Mouse (Mus musculus) forebrain, embryonic 10.5 days (tissue): ENCODE measurements at regions not wholly inside any gene's neighbourhood (a gene's known extent, or its start where the extent isn't known, plus 50 kb on each side); places are given as distances from the start of the nearest gene placed in this dataset.

Experiments
- DNase-seq: peaks from one replicate; pipeline ENCODE4 v3.0.0-alpha.2; 2017; ENCODE audit warnings: low spot score; ENCODE audit errors: extremely low spot score
- H3K27ac ChIP-seq: fragments of 300-500 bp; sonication (generic); 2 replicates; pipeline ENCODE4 v1.5.1; 2016; ENCODE audit warnings: mild to moderate bottlenecking
- H3K27me3 ChIP-seq: fragments of 300-500 bp; sonication (generic); 2 replicates; pipeline ENCODE4 v1.6.1; 2016; ENCODE audit warnings: mild to moderate bottlenecking; ENCODE audit not compliant: poor library complexity, severe bottlenecking
- H3K36me3 ChIP-seq: fragments of 300-500 bp; sonication (generic); replicated peaks from 2 replicates; pipeline ENCODE4 v1.6.1; 2016; ENCODE audit warnings: mild to moderate bottlenecking, moderate library complexity
- H3K4me1 ChIP-seq: fragments of 300-500 bp; sonication (generic); 2 replicates; pipeline ENCODE4 v1.6.1; 2016
- H3K4me3 ChIP-seq: fragments of 300-500 bp; sonication (generic); 2 replicates; pipeline ENCODE4 v1.5.1; 2016; ENCODE audit warnings: mild to moderate bottlenecking, moderate library complexity
- H3K9me3 ChIP-seq: fragments of 300-500 bp; sonication (generic); 2 replicates; pipeline ENCODE4 v1.6.1; 2016; ENCODE audit warnings: mild to moderate bottlenecking, moderate library complexity
- WGBS: fragments of 180-500 bp; shearing (Covaris S2); methylation state at CpG from one replicate; pipeline ENCODE4 v1.1.7; 2016; 5-methylcytosine and 5-hydroxymethylcytosine counted together

DNA sequence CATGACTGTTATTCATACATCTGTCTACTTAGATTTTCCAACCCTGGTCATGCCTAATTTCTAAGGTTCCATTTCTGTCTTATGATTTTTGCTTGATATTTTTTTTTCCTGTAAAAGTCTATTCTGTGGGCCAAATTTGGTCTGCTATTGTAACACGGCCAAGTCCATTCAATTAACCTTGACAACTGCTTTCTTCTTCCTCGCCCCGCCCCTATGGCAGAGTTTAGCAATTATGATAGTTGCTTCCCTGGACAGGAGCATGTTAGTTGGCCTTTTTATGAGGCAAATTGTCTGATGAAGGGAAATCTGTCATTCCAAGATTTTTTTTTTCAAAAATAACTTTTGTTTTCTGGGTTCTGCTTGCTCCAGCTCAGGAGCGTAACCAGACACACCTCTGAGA is 160.7 kb upstream of the Fst start:
- H3K4me1 ChIP-seq: no peaks in the 10 kb centered on the region
- H3K9me3 ChIP-seq: no peaks in the 10 kb centered on the region
- no peak for DNase-seq
- WGBS: 92% methylated on average over 4 of the region's 4 CpGs
- H3K27ac ChIP-seq: no peak overlapping the region
- H3K36me3 ChIP-seq: no peaks in the 10 kb centered on the region
- H3K4me3 ChIP-seq: no peak overlapping the region
- no peaks in the 10 kb centered on the region for H3K27me3 ChIP-seq

DNA sequence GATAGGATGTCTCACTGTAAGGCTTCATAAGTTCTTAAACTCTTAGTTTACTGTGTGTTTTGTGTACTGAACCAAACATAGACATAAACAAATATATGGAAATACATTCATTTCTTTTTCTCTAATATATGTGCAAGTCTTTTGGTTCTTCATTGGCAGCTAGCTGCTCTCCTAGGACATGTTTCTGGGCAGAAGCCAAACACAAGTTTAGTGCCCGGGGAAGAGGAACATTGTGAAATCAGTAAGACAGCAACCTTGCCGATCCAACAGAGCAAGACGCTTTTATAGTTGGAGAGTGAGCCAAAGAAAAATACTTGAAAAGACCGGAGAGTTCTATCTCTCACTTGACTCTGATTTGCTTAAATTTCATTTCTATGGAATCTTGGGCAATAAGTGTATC is 178.0 kb upstream of the Fst start:
- H3K9me3 ChIP-seq: no peaks in the 10 kb centered on the region
- 91% methylated on average over 4 of the region's 4 CpGs for WGBS
- H3K4me3 ChIP-seq: no peak overlapping the region
- H3K27me3 ChIP-seq: no peaks in the 10 kb centered on the region
- no peaks in the 10 kb centered on the region for H3K36me3 ChIP-seq
- H3K27ac ChIP-seq: no peak overlapping the region
- no peaks in the 10 kb centered on the region for H3K4me1 ChIP-seq
- no peak for DNase-seq

DNA sequence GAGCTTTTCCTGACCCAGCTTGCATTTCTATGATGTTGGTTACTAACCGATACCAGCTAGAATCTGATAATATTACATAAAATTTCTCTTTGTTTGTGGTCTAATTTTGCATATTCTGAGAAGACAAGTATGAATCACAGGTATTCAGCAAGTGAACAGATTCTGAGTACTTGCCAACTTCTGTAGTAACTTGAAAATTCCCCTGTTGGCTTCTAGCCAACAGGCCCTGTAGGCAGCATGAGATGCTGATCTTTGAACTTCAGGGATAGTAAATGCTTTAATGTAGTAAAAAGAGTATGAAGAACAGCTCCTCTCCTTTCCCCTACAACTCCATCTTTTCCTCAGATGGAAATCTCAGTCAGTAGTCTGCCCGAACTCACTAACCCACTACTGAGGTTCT is 178.5 kb upstream of the Mocs2 start:
- DNase-seq: no peak
- Histone ChIP-seq H3K27me3 (no peaks in the 10 kb centered on the region), H3K36me3 (no peaks in the 10 kb centered on the region), H3K27ac (no peak overlapping the region), H3K4me3 (no peak overlapping the region), H3K9me3 (no peaks in the 10 kb centered on the region), H3K4me1 (0 out of 2 replicates have a peak, but pooled peaks cover 6% of the 10 kb centered on the region)
- WGBS: 96% methylated on average over 2 of the region's 2 CpGs

DNA sequence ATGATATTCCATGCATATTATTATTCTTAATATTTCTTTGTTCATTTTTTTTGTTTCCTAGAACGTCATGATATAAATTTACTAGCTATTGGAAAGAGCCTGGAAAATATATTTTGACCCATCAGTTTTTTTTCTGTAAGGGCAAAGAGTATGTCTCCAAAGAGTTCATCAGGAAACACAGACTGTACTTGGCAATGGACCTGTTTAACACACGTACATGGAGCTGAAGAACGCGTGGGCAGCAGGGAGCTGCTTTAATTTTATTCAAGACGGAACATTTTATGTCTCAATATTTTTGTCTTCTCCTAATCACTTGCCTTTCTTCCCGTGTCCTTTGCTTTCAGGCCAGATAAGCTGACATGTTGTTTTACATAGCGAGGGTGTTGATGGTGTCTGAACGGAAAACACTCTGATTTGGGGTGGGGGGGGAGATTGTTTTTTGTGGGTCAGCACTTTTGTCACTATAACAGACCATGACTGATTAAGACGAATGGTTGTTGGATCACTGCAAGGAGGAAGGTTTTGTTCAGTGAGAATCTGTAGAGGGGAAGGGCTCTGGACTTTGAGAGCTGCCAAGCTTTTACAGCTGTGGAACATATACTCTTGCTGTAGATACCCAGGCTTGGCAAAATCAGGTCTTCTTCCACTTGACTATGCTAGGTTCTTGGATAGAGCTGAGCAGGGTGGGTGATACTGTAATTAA is 176.2 kb upstream of the Mocs2 start:
- H3K27ac ChIP-seq: no peak overlapping the region
- 89% methylated on average over 9 of the region's 9 CpGs for WGBS
- no peak for DNase-seq
- H3K4me3 ChIP-seq: no peak overlapping the region
- H3K9me3 ChIP-seq: no peaks in the 10 kb centered on the region
- H3K27me3 ChIP-seq: no peaks in the 10 kb centered on the region
- no peaks in the 10 kb centered on the region for H3K36me3 ChIP-seq
- 0 out of 2 replicates have a peak, but pooled peaks cover 6% of the 10 kb centered on the region for H3K4me1 ChIP-seq

DNA sequence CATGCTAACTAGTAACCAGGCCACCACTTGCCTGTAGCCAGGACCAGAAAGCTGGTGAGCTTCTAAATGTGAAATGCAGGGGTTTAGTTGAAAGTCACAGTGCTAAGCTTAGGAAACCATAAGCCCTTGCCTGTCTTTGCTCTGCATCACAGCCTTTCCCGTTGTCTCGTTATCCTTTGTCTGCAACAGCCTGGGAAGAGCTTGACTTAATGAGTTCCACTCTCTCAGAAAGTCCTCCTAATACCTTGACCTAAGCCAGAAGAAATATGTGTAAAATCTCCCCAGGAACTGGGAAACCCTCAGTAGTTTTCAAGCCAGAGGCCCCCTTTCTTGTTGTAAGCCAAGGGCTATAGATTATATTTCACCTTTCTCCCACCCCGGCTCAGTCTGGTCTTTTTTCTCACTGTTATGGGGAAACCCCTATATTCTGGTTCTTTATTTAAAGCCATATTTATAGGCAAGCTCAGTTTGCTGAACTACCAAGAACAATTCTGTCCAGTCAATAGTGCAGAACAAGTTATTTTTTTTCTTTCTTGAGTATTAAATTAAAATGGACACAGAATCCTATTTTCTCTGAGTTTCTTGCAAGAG is 175.0 kb upstream of the Mocs2 start:
- H3K4me3 ChIP-seq: no peak overlapping the region
- H3K4me1 ChIP-seq: 0 out of 2 replicates have a peak, but pooled peaks cover 6% of the 10 kb centered on the region
- no peak overlapping the region for H3K27ac ChIP-seq
- H3K9me3 ChIP-seq: no peaks in the 10 kb centered on the region
- WGBS: 39% methylated on average over 3 of the region's 3 CpGs
- no peaks in the 10 kb centered on the region for H3K27me3 ChIP-seq
- H3K36me3 ChIP-seq: no peaks in the 10 kb centered on the region
- no peak for DNase-seq

DNA sequence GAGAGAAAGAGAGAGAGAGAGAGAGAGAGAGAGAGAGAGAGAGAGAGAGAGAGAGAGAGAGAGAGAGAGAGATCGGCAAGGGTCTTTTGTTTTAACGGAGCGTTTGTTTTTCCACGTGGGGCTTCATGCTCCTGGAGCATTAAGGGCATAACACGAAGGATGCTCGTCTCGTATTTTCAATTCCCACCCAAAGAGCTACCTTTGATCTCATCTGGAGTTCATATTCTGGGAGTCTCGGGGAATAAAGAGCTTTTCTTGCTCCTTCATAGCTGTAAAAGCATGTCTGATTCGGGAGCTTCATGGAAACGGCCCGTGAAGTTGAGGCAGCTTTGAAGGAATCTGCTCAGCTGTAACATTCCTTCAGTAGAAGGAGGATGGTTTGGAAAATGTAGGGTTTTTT is 174.5 kb upstream of the Mocs2 start:
- no peak for DNase-seq
- 63% methylated on average over 11 of the region's 11 CpGs for WGBS
- no peaks in the 10 kb centered on the region for H3K36me3 ChIP-seq
- H3K27ac ChIP-seq: no peak overlapping the region
- H3K4me3 ChIP-seq: no peak overlapping the region
- no peaks in the 10 kb centered on the region for H3K9me3 ChIP-seq
- H3K27me3 ChIP-seq: no peaks in the 10 kb centered on the region
- H3K4me1 ChIP-seq: 0 out of 2 replicates have a peak, but pooled peaks cover 6% of the 10 kb centered on the region

DNA sequence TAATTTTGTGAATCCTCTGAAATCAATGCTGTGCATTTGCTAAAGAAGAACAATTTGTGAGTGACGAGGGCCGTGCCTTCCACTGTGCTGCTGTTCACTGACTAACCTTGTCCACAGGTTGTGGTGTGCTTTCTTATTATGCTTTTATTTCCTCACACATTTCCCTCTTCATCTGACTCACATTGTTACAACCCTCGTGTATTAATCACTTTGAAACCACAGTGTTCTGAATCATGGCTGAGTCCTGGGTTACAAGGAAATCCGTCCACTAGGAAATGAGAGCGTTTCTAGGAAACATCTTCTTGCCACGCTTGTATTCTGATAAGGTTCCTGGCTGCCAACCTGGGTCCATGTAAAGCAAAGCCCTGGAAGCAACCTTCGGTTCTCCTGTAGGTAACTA is 163.8 kb upstream of the Mocs2 start:
- H3K4me3 ChIP-seq: no peak overlapping the region
- no peaks in the 10 kb centered on the region for H3K36me3 ChIP-seq
- no peaks in the 10 kb centered on the region for H3K4me1 ChIP-seq
- DNase-seq: no peak
- H3K27me3 ChIP-seq: no peaks in the 10 kb centered on the region
- no peak overlapping the region for H3K27ac ChIP-seq
- no peaks in the 10 kb centered on the region for H3K9me3 ChIP-seq
- WGBS: 86% methylated on average over 7 of the region's 7 CpGs

DNA sequence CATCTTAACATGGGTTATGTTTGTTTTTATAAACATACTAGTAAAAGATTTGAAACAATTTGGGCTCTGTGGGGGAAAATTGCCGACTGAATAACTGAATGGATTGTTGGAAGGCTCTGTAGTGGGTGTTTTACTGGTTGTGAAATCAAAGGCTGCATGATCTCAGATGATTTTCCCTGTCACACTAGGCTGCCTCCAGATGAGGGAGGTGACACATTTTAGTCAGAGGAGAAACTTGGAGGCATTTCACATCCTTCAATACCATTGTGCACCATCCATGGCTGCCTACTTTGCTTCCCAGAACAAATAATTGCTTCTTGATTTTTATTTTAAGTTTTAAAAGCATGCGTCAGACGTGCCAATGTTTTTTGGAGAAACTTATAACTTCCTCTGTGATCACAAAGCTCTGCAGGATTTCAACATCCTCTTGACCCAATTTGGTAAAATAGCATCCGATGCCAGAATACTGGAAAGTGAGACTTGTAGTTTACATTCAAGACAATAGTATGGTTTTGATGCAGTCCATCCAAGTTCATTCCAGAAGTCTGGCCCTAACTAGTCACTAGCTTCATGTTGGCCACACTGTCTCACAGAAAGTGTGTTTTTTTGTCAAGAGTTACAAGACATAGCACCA is 163.0 kb upstream of the Mocs2 start:
- H3K4me1 ChIP-seq: no peaks in the 10 kb centered on the region
- H3K9me3 ChIP-seq: no peaks in the 10 kb centered on the region
- no peaks in the 10 kb centered on the region for H3K27me3 ChIP-seq
- no peak for DNase-seq
- no peak overlapping the region for H3K27ac ChIP-seq
- H3K4me3 ChIP-seq: no peak overlapping the region
- no peaks in the 10 kb centered on the region for H3K36me3 ChIP-seq
- WGBS: 92% methylated on average over 4 of the region's 4 CpGs

DNA sequence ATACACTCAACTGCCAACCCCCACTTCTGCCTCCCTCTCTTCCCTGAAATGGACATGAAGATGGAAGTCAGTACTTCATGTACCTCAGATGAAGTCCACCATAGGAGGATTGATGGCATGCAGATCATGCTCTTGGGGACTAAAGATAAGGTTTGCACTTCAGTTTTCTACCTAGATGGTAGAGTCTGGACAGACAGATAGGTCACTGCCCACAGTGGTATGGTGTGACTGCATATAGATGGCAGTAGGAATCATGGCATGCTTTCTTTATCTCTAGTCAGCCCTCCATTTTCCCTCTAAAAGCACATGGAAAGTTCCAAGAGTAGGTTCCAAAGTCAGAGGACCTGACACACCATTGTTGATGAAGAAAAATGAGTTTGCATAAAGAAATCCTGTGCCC is 145.6 kb upstream of the Mocs2 start:
- H3K27ac ChIP-seq: no peak overlapping the region
- H3K9me3 ChIP-seq: no peaks in the 10 kb centered on the region
- H3K4me1 ChIP-seq: no peaks in the 10 kb centered on the region
- no peaks in the 10 kb centered on the region for H3K27me3 ChIP-seq
- no peak for DNase-seq
- no peaks in the 10 kb centered on the region for H3K36me3 ChIP-seq
- no peak overlapping the region for H3K4me3 ChIP-seq

DNA sequence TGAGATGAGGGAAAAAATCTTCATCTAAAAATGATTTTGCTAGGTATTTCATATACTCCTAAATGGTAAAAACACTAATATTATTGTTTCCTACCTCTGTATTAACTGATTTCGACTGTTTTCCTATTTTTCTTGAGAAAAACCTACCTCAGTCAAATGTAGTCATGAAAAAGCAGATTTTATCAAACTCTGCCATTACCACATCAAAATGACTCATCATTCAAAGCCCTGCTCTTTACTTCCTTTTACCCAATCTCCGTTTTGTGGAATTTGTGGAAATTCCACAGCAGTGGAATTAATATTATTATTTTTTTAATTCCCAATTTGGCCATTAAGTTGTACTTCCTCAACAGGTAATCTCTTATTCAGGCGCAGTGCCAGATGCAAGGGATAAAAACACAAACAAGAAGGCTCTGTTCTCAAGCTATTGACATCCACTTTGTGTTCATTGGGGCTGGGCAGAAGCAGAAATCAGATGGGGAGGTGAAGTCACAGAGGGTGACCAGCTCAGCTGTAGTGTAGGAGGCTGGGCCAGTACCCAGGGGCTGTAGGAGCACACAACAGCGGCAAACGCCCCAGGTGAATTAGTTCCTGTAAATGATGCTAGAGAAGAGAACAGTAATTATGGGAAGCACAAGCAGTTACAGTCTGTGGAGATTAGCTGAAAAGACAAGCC is 138.2 kb upstream of the Mocs2 start:
- H3K27me3 ChIP-seq: no peaks in the 10 kb centered on the region
- H3K9me3 ChIP-seq: no peaks in the 10 kb centered on the region
- H3K27ac ChIP-seq: no peak overlapping the region
- 83% methylated on average over 5 of the region's 5 CpGs for WGBS
- no peaks in the 10 kb centered on the region for H3K4me1 ChIP-seq
- no peak for DNase-seq
- no peaks in the 10 kb centered on the region for H3K36me3 ChIP-seq
- H3K4me3 ChIP-seq: no peak overlapping the region

DNA sequence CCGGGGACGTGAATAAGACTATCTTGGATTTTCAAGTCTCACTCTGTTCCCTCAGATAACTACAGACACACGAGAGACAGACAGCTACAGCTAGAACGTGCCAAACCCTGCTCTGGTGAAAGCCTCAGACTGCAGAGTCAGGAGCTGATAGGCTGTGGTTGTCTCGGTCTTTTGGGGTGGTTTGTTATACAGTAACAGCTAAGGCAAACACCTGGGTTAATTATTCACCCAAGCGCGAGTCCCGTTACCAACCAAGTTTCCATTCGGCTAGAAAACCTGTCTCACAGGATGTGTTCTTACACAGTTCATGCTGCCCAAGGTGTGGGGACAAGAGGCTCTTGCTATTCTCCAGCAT is 137.7 kb upstream of the Mocs2 start:
- Histone ChIP-seq H3K27me3 (no peaks in the 10 kb centered on the region), H3K9me3 (no peaks in the 10 kb centered on the region), H3K27ac (no peak overlapping the region), H3K4me1 (no peaks in the 10 kb centered on the region), H3K36me3 (no peaks in the 10 kb centered on the region), H3K4me3 (no peak overlapping the region)
- WGBS: 86% methylated on average over 9 of the region's 9 CpGs
- no peak for DNase-seq

DNA sequence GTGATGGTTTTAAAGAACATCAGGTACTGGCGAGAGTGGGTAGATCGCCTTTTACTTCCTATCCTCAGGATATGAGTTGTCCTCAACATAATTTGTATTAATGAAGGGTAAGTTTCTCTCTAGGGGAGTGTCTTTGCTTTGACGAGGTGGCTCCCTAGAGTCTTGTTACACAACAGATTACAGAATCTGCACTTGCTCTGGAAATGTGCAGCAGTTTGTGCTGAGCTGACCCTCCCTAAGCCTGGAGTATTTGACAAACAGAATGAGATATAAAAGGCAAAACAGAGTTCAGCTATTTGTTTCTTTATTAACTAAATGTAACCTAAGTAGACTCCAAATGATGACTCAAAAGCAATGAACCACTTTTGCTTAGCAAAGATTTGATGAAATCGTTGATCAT is 136.8 kb upstream of the Mocs2 start:
- Histone ChIP-seq H3K4me1 (no peaks in the 10 kb centered on the region), H3K27ac (no peak overlapping the region), H3K4me3 (no peak overlapping the region), H3K27me3 (no peaks in the 10 kb centered on the region), H3K36me3 (no peaks in the 10 kb centered on the region), H3K9me3 (no peaks in the 10 kb centered on the region)
- 86% methylated on average over 4 of the region's 4 CpGs for WGBS
- no peak for DNase-seq

DNA sequence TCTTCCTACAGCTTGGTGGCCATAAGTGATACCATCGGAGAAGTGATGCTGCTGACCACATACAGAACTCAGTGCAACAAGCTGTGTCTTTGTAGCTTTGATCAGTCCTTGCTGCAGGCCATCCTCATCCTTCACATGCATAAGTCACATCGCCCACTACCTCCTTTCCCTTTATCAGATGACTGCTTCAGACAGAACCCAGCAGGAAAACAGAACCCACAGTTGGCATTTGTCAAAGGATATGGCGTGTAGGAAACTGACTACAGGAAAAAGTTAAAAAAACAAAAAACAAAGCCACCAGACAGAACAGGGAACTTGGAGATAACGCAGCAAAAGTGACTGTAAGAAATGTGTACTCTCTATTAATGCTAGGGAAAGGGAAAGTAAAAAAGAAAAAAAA is 136.1 kb upstream of the Mocs2 start:
- 87% methylated on average over 4 of the region's 4 CpGs for WGBS
- H3K27ac ChIP-seq: no peak overlapping the region
- H3K9me3 ChIP-seq: no peaks in the 10 kb centered on the region
- H3K36me3 ChIP-seq: no peaks in the 10 kb centered on the region
- no peaks in the 10 kb centered on the region for H3K27me3 ChIP-seq
- DNase-seq: no peak
- no peaks in the 10 kb centered on the region for H3K4me1 ChIP-seq
- H3K4me3 ChIP-seq: no peak overlapping the region
